Mouse (Mus musculus) naive thymus-derived CD4-positive, alpha-beta T cell, adult 5 months (primary cell): Measurements from ENCODE around the gene Ackr2. TPM values are rescaled to one million over a fixed set of nuclear protein-coding genes. Genes with fewer than 3 reads are reported as not detected.

Experiments used
- polyA plus RNA-seq: library from polyadenylated mRNA; unstranded; fragments of 100-300 nt; shearing (Covaris generic); gene quantifications from one replicate; pipeline ENCODE4 v1.2.1, GENCODE M21; 2017

Ackr2 gene
- polyA plus RNA-seq: not detected

GRCm38 (mm10) chr9:121898245-121898644 lies at the start of gene Ackr2:
Gene Ackr2, plus strand, starts transcription at chr9:121898355.

GRCm38 (mm10) chr9:121858153-121858488 lies 40.0 kb upstream of the Ackr2 start, which contains the start of gene Higd1a:
Gene Higd1a, minus strand, starts transcription at chr9:121858362.

GRCm38 (mm10) chr9:121916102-121916501 lies 17.9 kb downstream of the Ackr2 start, which contains the start of gene Cyp8b1:
Gene Cyp8b1, minus strand, starts transcription at chr9:121916305.

GRCm38 (mm10) chr9:121950418-121951113 lies 52.4 kb downstream of the Ackr2 start, which contains the start of gene Fam198a:
Gene Fam198a, plus strand, starts transcription at chr9:121950988.

Other genes starting within 250 kb of the Ackr2 start
- gene Sec22c, start 192.9 kb upstream of the Ackr2 start, polyA plus RNA-seq: 41.5 TPM
- gene Ss18l2, start 188.0 kb upstream of the Ackr2 start, polyA plus RNA-seq: 21.6 TPM
- 177 TPM for gene Nktr, start 179.2 kb upstream of the Ackr2 start, polyA plus RNA-seq
- not detected for gene Zfp651, start 139.0 kb upstream of the Ackr2 start, polyA plus RNA-seq
- not detected for gene Klhl40, start 120.7 kb upstream of the Ackr2 start, polyA plus RNA-seq
- gene Hhatl, start 105.8 kb upstream of the Ackr2 start, polyA plus RNA-seq: not detected
- not detected for gene Ccdc13, start 58.9 kb upstream of the Ackr2 start, polyA plus RNA-seq
- 79.7 TPM for gene Higd1a, start 40.0 kb upstream of the Ackr2 start, polyA plus RNA-seq
- gene Cyp8b1, start 17.9 kb downstream of the Ackr2 start, polyA plus RNA-seq: not detected
- gene Fam198a, start 52.6 kb downstream of the Ackr2 start, polyA plus RNA-seq: not detected
- gene Pomgnt2, start 98.8 kb downstream of the Ackr2 start, polyA plus RNA-seq: 0.30 TPM
- 113 TPM for gene Snrk, start 218.9 kb downstream of the Ackr2 start, polyA plus RNA-seq